Mouse (Mus musculus): Measurements from ENCODE around the gene Col4a1. TPM values are rescaled to one million over a fixed set of nuclear protein-coding genes. Genes with fewer than 3 reads are reported as not detected.

The Col4a1 gene
- polyA plus RNA-seq, 1 experiment from 2014 or later = 335 TPM

- no peak overlapping the region for H3K4me2 ChIP-seq
- peaks cover 28% of the 10 kb centered on the region for H3K36me3 ChIP-seq
- peaks cover 70% of the 10 kb centered on the region for H3K4me1 ChIP-seq
- H3K9ac ChIP-seq = no peak overlapping the region
- no peaks in the 10 kb centered on the region for H3K9me3 ChIP-seq (replicated peaks)
- ATAC-seq (replicated peaks; ENCODE audit: low FRiP score) = no peak
- 69% methylated on average over 7 of the region's 7 CpGs for WGBS
- H3K27me3 ChIP-seq = no peaks in the 10 kb centered on the region
- peak overlapping the region; percentile 82 for H3K27ac ChIP-seq
- no peak overlapping the region for H3K4me3 ChIP-seq (replicated peaks)
Measured at GRCm38 (mm10) chr8:11249541-11250058, 63.0 kb downstream of the Col4a1 start.

DNA sequence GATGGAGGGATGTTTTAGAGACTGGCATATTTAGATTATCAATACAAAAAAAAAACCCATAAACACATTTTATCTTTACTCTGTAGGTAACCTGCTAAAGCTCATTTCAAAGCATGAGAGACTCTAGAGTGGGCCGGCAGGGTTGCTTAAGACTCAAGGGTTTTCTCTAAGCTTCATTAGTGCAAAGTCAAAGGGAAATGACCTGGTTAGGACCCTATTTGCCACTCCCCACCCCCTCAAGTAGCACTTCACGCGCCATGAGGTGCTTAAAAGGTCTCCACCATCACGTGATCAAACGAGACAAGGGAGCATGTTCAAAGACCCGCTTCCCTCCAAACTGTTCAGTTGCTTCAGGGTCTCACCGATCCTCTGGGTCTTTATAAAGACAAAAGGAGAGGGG, 63.9 kb downstream of the Col4a1 start:
- Histone ChIP-seq H3K9me3 (replicated peaks) (no peaks in the 10 kb centered on the region), H3K4me3 (replicated peaks) (no peak overlapping the region), H3K27ac (0 out of 2 replicates have a peak overlapping the region, but pooled peaks have one; percentile 42), H3K4me2 (no peak overlapping the region), H3K27me3 (no peaks in the 10 kb centered on the region), H3K36me3 (peaks cover 37% of the 10 kb centered on the region), H3K9ac (no peak overlapping the region), H3K4me1 (peaks cover 62% of the 10 kb centered on the region)
- ATAC-seq (replicated peaks; ENCODE audit: low FRiP score) = no peak
- 23% methylated on average over 7 of the region's 7 CpGs for WGBS

GRCm38 (mm10) chr8:11241488-11241887, 71.1 kb downstream of the Col4a1 start:
- Histone ChIP-seq H3K27me3 (no peaks in the 10 kb centered on the region), H3K27ac (no peak overlapping the region), H3K4me1 (peaks cover 14% of the 10 kb centered on the region), H3K4me2 (no peak overlapping the region), H3K36me3 (peaks cover 98% of the 10 kb centered on the region), H3K9me3 (replicated peaks) (no peaks in the 10 kb centered on the region), H3K9ac (no peak overlapping the region), H3K4me3 (replicated peaks) (no peak overlapping the region)
- no peak for ATAC-seq (replicated peaks; ENCODE audit: low FRiP score)
- WGBS = 61% methylated on average over 2 of the region's 2 CpGs

GRCm38 (mm10) chr8:11234879-11235210, 77.8 kb downstream of the Col4a1 start:
- H3K4me1 ChIP-seq = peaks cover 32% of the 10 kb centered on the region
- no peaks in the 10 kb centered on the region for H3K27me3 ChIP-seq
- H3K27ac ChIP-seq = peak overlapping the region; percentile 83
- no peak overlapping the region for H3K9ac ChIP-seq
- H3K9me3 ChIP-seq (replicated peaks) = no peaks in the 10 kb centered on the region
- 78% methylated on average over 6 of the region's 6 CpGs for WGBS
- peaks cover 95% of the 10 kb centered on the region for H3K36me3 ChIP-seq
- no peak overlapping the region for H3K4me2 ChIP-seq
- ATAC-seq (replicated peaks; ENCODE audit: low FRiP score) = peak; percentile 69
- no peak overlapping the region for H3K4me3 ChIP-seq (replicated peaks)

GRCm38 (mm10) chr8:11234151-11234878, 78.3 kb downstream of the Col4a1 start:
- WGBS = 42% methylated on average over 10 of the region's 10 CpGs

GRCm38 (mm10) chr8:11233009-11233408, 79.6 kb downstream of the Col4a1 start:
- no peak for ATAC-seq (replicated peaks; ENCODE audit: low FRiP score)
- Histone ChIP-seq H3K27ac (peak overlapping the region; percentile 83; the same call in 1 of the 2 replicates), H3K4me2 (no peak overlapping the region), H3K4me1 (peaks cover 32% of the 10 kb centered on the region), H3K36me3 (peaks cover 95% of the 10 kb centered on the region), H3K27me3 (no peaks in the 10 kb centered on the region), H3K9ac (no peak overlapping the region), H3K9me3 (replicated peaks) (no peaks in the 10 kb centered on the region), H3K4me3 (replicated peaks) (no peak overlapping the region)
- WGBS = 39% methylated on average over 4 of the region's 4 CpGs

More at GRCm38 (mm10) chr8:11234151-11234878, 78.3 kb downstream of the Col4a1 start:
- Histone ChIP-seq H3K27me3 (no peaks in the 10 kb centered on the region), H3K27ac (peak overlapping the region; percentile 83), H3K4me2 (no peak overlapping the region), H3K4me1 (peaks cover 32% of the 10 kb centered on the region), H3K9me3 (replicated peaks) (no peaks in the 10 kb centered on the region), H3K4me3 (replicated peaks) (no peak overlapping the region), H3K9ac (no peak overlapping the region), H3K36me3 (peaks cover 95% of the 10 kb centered on the region)
- peak; percentile 48 for ATAC-seq (replicated peaks; ENCODE audit: low FRiP score)

DNA sequence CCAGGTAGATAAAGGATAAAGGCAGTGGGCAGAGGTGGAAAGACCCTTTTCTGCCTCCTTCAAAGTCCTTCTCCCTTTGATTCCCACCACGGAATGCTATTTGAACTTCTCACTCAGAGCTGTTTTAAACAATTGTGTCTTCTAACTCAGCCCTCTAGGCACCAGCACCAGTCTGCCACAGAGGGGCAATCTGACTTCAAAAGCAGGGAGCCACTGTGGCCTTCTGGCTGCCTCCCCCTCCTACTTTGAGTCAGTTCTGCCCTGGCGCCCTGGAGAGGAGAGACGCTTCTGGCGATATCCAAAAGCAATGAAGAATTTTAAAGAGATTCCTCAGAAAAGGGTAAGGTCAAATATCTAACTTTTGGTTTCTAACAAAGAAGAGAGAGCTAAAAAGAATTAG, 82.3 kb downstream of the Col4a1 start:
- Histone ChIP-seq H3K4me3 (replicated peaks) (no peak overlapping the region), H3K9ac (no peak overlapping the region), H3K27ac (no peak overlapping the region; the same call in 1 of the 2 replicates), H3K4me1 (peaks cover 16% of the 10 kb centered on the region), H3K27me3 (no peaks in the 10 kb centered on the region), H3K9me3 (replicated peaks) (no peaks in the 10 kb centered on the region), H3K4me2 (no peak overlapping the region), H3K36me3 (peaks cover 96% of the 10 kb centered on the region)
- 51% methylated on average over 4 of the region's 4 CpGs for WGBS
- ATAC-seq (replicated peaks; ENCODE audit: low FRiP score) = no peak

GRCm38 (mm10) chr8:11227421-11227820, 85.2 kb downstream of the Col4a1 start:
- Histone ChIP-seq H3K36me3 (peaks cover 96% of the 10 kb centered on the region), H3K4me2 (no peak overlapping the region), H3K4me3 (replicated peaks) (no peak overlapping the region), H3K4me1 (no peaks in the 10 kb centered on the region), H3K9me3 (replicated peaks) (no peaks in the 10 kb centered on the region), H3K27me3 (no peaks in the 10 kb centered on the region), H3K27ac (no peak overlapping the region), H3K9ac (no peak overlapping the region)
- WGBS = 76% methylated on average over 7 of the region's 7 CpGs
- ATAC-seq (replicated peaks; ENCODE audit: low FRiP score) = no peak

DNA sequence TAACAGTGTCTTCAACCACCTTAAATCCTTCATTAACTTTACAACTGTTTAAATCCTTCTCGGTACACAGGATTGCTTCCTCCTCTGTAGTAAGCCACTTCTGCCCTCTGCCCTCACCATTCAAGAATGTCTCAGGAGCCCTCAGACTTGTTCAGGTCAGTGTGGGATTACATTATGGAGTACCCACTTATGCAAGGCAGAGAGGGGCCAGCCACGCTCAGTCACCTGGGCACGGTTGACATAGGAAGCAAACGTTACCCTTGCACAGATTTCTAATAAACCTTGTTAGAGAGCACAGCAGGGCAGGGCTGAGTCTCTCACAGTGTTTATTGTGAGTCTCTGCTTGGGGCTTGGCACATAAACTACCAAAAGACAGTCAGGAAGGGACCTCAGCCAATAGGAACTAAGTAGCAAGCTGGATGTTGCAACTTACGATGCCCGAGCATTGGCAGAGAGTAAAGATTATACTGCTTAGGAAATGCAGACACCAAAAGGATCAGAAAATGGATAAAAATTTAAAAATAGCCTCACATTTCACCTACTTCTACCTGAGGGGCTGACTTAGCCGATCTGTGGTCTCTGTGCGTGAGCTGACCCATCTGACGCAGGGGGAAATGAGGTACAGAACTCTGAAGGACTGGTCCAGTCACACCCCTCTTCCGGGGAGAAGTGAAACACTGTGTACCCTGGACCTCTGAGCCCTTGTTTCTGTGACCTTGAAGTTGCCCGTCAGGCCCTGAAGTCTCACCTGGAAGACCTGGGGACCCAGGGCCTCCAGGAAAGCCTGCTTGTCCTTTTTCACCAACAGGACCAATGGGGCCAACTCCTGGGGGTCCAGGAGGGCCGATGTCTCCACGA, 86.8 kb downstream of the Col4a1 start:
- peaks cover 96% of the 10 kb centered on the region for H3K36me3 ChIP-seq
- no peak overlapping the region for H3K27ac ChIP-seq
- no peak for ATAC-seq (replicated peaks; ENCODE audit: low FRiP score)
- no peak overlapping the region for H3K9ac ChIP-seq
- H3K9me3 ChIP-seq (replicated peaks) = no peaks in the 10 kb centered on the region
- no peaks in the 10 kb centered on the region for H3K27me3 ChIP-seq
- H3K4me3 ChIP-seq (replicated peaks) = no peak overlapping the region
- 84% methylated on average over 13 of the region's 13 CpGs for WGBS
- no peaks in the 10 kb centered on the region for H3K4me1 ChIP-seq
- H3K4me2 ChIP-seq = no peak overlapping the region

GRCm38 (mm10) chr8:11224178-11224577, 88.4 kb downstream of the Col4a1 start:
- no peaks in the 10 kb centered on the region for H3K27me3 ChIP-seq
- H3K9ac ChIP-seq = no peak overlapping the region
- H3K4me2 ChIP-seq = no peak overlapping the region
- no peak overlapping the region for H3K27ac ChIP-seq
- no peak for ATAC-seq (replicated peaks; ENCODE audit: low FRiP score)
- peaks cover 99% of the 10 kb centered on the region for H3K36me3 ChIP-seq
- 61% methylated on average over 7 of the region's 7 CpGs for WGBS
- H3K4me3 ChIP-seq (replicated peaks) = no peak overlapping the region
- no peaks in the 10 kb centered on the region for H3K9me3 ChIP-seq (replicated peaks)
- H3K4me1 ChIP-seq = no peaks in the 10 kb centered on the region

- Histone ChIP-seq H3K4me1 (no peaks in the 10 kb centered on the region), H3K27me3 (no peaks in the 10 kb centered on the region), H3K36me3 (peaks cover 99% of the 10 kb centered on the region), H3K27ac (no peak overlapping the region), H3K9me3 (replicated peaks) (no peaks in the 10 kb centered on the region), H3K9ac (no peak overlapping the region), H3K4me2 (no peak overlapping the region), H3K4me3 (replicated peaks) (no peak overlapping the region)
- ATAC-seq (replicated peaks; ENCODE audit: low FRiP score) = no peak
- 90% methylated on average over 5 of the region's 5 CpGs for WGBS
Measured at GRCm38 (mm10) chr8:11221353-11221752, 91.3 kb downstream of the Col4a1 start.

DNA sequence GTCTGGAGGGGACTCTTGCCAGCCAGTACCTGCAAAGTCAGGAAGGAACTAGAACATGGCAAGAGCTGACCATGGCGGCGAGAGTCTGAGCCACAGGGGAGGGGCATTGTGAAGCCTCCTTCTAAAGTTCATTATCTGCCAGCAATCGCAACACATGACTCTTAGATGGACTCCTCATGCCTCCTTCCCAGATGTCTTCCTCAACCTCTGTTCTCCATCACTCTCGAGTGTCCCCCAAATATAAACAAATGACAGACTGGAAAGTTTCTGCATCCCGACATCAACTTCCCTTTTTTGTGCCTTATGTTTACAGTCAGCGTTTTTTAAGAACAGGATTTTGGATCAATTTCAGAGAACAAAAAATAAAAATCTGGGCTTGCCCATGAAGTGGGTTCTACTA, 93.3 kb downstream of the Col4a1 start:
- Histone ChIP-seq H3K9ac (no peak overlapping the region), H3K4me1 (no peaks in the 10 kb centered on the region), H3K9me3 (replicated peaks) (no peaks in the 10 kb centered on the region), H3K36me3 (peaks cover 100% of the 10 kb centered on the region), H3K27ac (no peak overlapping the region), H3K27me3 (no peaks in the 10 kb centered on the region), H3K4me2 (no peak overlapping the region), H3K4me3 (replicated peaks) (no peak overlapping the region)
- ATAC-seq (replicated peaks; ENCODE audit: low FRiP score) = no peak
- WGBS = 77% methylated on average over 6 of the region's 6 CpGs

Measured in kidney, embryonic 15.5 days (tissue).